Mouse (Mus musculus) left cerebral cortex, adult 8-10 months (tissue): ENCODE measurements around the gene Il10rb. TPM values are rescaled to one million over a fixed set of nuclear protein-coding genes. Genes with fewer than 3 reads are reported as not detected.
"Not testable (repeated sequence)": the region's sequence is repeated elsewhere in the genome, so short reads cannot be mapped to it uniquely, and the experiment has no call there.

ENCODE experiments used
- DNase-seq, 2 experiments: peaks; one replicate each; pipeline ENCODE4 v3.0.0; 2022; ENCODE audit warnings: low spot score in 2 of 2
- total RNA-seq, 4 experiments: library from RNA; stranded (reverse); gene quantifications; 2 replicates each; pipeline ENCODE4 v1.2.4; 2022

Il10rb gene
- total RNA-seq, 4 experiments from 2014 or later, result 10.9 to 14.4 (median 11.8) TPM

GRCm38 (mm10) chr16:91416357-91416756 lies 10.4 kb downstream of the Il10rb start:
- DNase-seq, result no peak

GRCm38 (mm10) chr16:91416938-91417337 lies 11.0 kb downstream of the Il10rb start:
- DNase-seq, result no peak

- no peak for DNase-seq
These were observed 12.6 kb downstream of the Il10rb start for GRCm38 (mm10) chr16:91418531-91418930.

GRCm38 (mm10) chr16:91425816-91426215 lies 19.9 kb downstream of the Il10rb start:
- DNase-seq, result no peak

- no peak for DNase-seq
These were observed 20.6 kb downstream of the Il10rb start for GRCm38 (mm10) chr16:91426586-91426985.

- DNase-seq, result no peak
These were observed 21.5 kb downstream of the Il10rb start for GRCm38 (mm10) chr16:91427461-91427860.

- DNase-seq, result no peak
These were observed 22.4 kb downstream of the Il10rb start for GRCm38 (mm10) chr16:91428259-91428865.

GRCm38 (mm10) chr16:91432720-91433328 lies 26.9 kb downstream of the Il10rb start:
- DNase-seq, result no peak

GRCm38 (mm10) chr16:91433329-91433933 lies 27.5 kb downstream of the Il10rb start:
- DNase-seq, result no peak

- no peak for DNase-seq
These were observed 28.2 kb downstream of the Il10rb start for GRCm38 (mm10) chr16:91434119-91434518.

- DNase-seq, result no peak
These were observed 32.1 kb downstream of the Il10rb start for GRCm38 (mm10) chr16:91438081-91438480.

GRCm38 (mm10) chr16:91438599-91438998 lies 32.6 kb downstream of the Il10rb start:
- DNase-seq, result not testable (repeated sequence)

GRCm38 (mm10) chr16:91441366-91441765 lies 35.4 kb downstream of the Il10rb start:
- no peak for DNase-seq

GRCm38 (mm10) chr16:91441811-91442240 lies 35.9 kb downstream of the Il10rb start:
- DNase-seq, result no peak

GRCm38 (mm10) chr16:91442446-91442845 lies 36.5 kb downstream of the Il10rb start:
- peak in 1 of 2 experiments; percentile 37 for DNase-seq

GRCm38 (mm10) chr16:91443211-91443611 lies 37.2 kb downstream of the Il10rb start:
- DNase-seq, result no peak

- DNase-seq, result no peak
These were observed 38.9 kb downstream of the Il10rb start for GRCm38 (mm10) chr16:91444847-91445246.

- no peak for DNase-seq
These were observed 39.6 kb downstream of the Il10rb start for GRCm38 (mm10) chr16:91445566-91445965.

- DNase-seq, result no peak
These were observed 41.0 kb downstream of the Il10rb start for GRCm38 (mm10) chr16:91446778-91447511.

GRCm38 (mm10) chr16:91447512-91447900 lies 41.5 kb downstream of the Il10rb start:
- no peak for DNase-seq

- DNase-seq, result no peak
These were observed 42.1 kb downstream of the Il10rb start for GRCm38 (mm10) chr16:91448088-91448487.

GRCm38 (mm10) chr16:91448895-91449294 lies 42.9 kb downstream of the Il10rb start:
- no peak for DNase-seq
